Mouse (Mus musculus) cerebellum, adult 9-11 months (tissue): ENCODE results near the gene Tcap.

ENCODE experiments used
- DNase-seq: peaks from one replicate; pipeline ENCODE4 v3.0.0; 2022

Tcap gene

GRCm38 (mm10) chr11:98412797-98413301 lies 29.2 kb downstream of the Tcap start:
- DNase-seq = no peak

DNA sequence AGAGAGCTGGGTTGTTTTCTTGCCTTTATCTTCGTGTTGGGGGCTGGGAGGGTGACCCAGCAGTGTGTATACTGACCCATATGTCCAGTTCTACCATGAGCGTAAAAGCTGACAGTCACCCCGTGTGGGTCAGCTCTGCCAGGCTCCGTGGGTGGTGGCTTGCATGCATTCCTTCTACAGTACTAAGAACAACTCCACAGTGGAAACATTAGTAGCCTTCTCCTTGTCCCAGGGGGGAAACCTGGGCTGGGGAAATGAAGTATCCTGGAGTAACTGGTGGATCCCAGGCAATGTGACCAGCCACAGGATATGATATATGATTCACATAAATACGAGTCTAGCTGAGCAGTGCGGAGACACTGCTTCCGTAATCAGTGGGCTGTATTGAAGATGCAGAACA lies 30.1 kb downstream of the Tcap start:
- no peak for DNase-seq

DNA sequence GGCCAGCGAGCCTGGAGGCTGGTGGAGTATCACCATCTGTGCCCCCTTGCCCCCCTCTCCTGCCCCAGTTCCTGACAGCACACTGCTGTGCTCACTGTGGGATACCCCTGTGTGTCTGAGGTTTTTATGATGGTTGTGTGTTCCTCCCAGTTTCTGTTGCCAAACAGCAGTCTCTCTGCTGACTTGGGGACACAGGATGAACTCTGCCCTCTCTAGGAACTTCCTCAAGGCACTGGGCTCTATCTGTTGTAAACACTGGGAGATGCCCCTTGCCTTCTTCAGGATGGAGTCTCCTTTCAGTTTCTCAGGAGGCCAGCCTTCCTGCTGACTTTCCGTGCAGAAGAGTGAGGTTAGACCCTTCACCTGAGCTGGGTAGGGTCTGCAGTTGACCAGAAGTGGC lies 30.6 kb downstream of the Tcap start:
- no peak for DNase-seq

DNA sequence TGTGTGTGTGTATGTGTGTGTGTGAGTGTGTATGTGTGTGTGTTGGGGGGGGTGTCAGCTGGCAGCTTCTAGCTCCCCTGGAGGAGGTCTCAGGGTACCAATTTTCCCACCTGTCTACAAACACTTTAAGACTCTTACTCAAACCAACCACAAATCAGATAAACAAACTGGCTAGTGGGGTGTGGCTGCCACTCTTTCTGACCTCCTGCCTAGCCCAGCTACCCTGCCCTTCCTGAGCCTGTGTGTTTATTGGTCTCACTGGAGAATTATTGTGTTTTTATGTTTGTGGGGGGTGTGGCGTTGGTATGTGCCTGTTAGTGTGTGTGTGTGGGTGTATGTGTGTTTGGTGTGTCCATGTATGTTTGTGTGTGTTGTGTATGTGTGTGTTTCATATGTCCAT lies 33.5 kb downstream of the Tcap start:
- no peak for DNase-seq

GRCm38 (mm10) chr11:98418273-98418672 lies 34.7 kb downstream of the Tcap start:
- no peak for DNase-seq

- no peak for DNase-seq
Measured at GRCm38 (mm10) chr11:98418939-98419547, 35.4 kb downstream of the Tcap start.

DNA sequence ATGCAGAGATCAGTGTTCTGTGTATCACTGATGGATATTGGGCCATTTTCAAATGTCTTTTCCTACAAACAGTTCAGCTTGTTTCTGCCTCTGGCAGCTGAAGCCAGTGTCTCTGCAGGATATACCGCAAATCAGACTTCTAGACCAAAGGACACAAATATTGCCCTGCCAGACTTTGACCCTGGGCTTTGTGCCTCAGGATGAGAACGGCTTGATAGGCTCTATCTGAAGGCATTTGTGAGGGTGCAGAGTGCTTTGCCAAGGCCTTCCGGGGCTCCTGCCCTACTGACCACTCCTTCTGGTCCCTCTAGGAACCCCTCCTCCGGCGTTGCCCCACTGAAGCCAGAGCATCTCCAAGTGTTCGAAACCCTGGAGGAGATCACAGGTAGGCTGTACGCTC lies 43.0 kb downstream of the Tcap start:
- DNase-seq = no peak

GRCm38 (mm10) chr11:98428436-98428835 lies 44.8 kb downstream of the Tcap start:
- DNase-seq = no peak

DNA sequence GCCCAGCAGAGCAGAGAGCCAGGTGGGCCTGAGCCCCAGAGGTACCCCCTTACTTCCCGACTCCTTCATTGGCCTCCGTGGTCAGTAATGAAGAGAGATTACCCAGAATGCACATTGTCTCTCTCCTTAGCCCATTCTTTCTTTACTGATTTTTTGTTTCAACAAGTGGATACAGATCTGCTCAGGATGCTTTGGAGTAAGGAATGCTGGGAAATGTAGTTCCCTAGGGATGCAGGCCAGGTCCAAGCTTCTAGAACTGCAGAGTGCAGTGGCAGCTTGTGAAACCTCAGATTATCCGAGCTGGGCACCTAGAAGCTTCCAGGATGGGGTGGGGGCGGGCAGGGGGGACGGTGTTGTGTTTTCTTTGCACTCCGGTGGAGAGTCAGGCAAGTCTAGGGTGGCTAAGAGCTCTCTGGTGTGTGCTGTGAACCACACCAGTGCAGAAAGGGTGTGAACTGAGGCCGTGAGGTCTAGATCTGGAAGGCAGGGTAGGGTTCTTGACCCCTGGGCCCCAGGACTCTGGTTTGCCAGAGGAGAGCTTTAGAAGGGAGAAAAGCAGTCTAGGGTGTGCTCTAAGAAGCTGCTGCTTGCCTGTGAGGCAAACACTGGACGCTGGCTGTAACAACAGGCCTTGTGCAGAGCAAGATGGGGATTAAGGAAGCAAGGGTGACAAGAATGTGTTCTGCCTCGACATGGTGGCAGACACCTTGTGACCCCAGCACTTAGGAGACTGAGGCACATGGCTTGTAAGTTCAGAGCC lies 48.3 kb downstream of the Tcap start:
- no peak for DNase-seq
